Mouse (Mus musculus): Measurements from ENCODE around the gene Elobl.

DNA sequence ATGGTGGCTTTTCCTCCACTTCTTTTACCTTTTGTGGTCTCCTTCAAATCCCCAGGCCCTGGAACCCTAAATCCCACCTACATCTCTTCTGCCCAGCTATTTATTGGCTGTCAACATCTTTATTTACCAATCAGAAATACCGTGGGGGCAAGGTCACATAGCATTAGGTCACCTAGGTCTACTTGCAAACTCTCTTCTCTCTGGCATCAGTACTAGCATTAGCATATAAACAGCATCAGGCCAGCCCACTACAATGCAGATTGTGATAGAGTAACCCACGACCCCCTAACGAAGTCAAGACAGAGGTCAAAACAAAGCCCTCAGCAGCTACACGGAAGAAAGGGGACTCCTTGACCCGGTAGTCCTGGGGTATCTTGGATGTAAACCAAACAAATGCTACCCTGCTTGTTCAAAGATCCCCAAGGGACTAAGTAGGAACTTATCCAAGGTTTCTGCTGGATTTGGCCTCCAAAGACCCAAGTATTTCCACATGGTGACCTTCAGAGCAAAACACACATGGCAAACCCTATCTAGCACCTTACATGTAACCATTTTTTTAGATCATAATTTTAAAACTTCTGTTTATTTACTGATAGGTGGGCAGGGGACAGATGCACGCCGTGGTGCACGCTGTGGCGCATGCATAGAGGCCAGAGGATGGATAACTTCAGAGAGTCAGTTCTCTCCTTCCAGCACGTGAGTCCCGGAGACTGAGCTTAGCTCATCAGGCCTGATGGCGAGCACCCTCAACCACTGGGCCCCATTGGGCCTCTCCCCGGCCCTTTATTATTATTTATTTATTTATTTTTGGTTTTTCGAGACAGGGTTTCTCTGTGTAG is 34.8 kb downstream of the Elobl start:
- TF ChIP-seq CTCF (IDR thresholded peaks at IDR 0.05; ENCODE audit: control insufficient read depth, insufficient read depth, insufficient read length) (no peak), MAX (IDR thresholded peaks at IDR 0.05) (no peak)
